Mouse (Mus musculus): ENCODE data around the gene Mrpl33. TPM values are rescaled to one million over a fixed set of nuclear protein-coding genes. Genes with fewer than 3 reads are reported as not detected.

The Mrpl33 gene
- total and polyA plus RNA-seq, 2 experiments: 11.5 to 65.1 TPM

GRCm38 (mm10) chr5:31666176-31666575, 69.4 kb downstream of the Mrpl33 start:
- no peak overlapping the region for H3K27ac ChIP-seq (replicated peaks; ENCODE audit: insufficient read depth, low read depth, low read length)
- no peaks in the 10 kb centered on the region for H3K27me3 ChIP-seq (ENCODE audit: control insufficient read depth, insufficient read depth, low read length)
- H3K4me1 ChIP-seq (ENCODE audit: control insufficient read depth, insufficient read depth, low read length): no peaks in the 10 kb centered on the region
- no peak overlapping the region for H3K4me3 ChIP-seq (ENCODE audit: insufficient read depth, low read depth, low read length)
- no peaks in the 10 kb centered on the region for H3K79me2 ChIP-seq (ENCODE audit: control insufficient read depth, insufficient read depth, low read length)
- TF ChIP-seq POLR2A (IDR thresholded peaks at IDR 0.05; ENCODE audit: extremely low read depth, insufficient read depth, low read length) (no peak), CTCF (IDR thresholded peaks at IDR 0.05; ENCODE audit: low read depth, low read length) (no peak)
- H3K36me3 ChIP-seq (ENCODE audit: control insufficient read depth, insufficient read depth, low read length): peaks cover 16% of the 10 kb centered on the region
- H3K9ac ChIP-seq (ENCODE audit: low read depth, low read length): no peak overlapping the region
- DNase-seq (ENCODE audit: extremely low read depth, low read depth, low spot score): no peak
- WGBS: 18% methylated on average over 1 of the region's 1 CpGs

GRCm38 (mm10) chr5:31668325-31668968, 71.7 kb downstream of the Mrpl33 start:
- H3K27ac ChIP-seq (replicated peaks; ENCODE audit: insufficient read depth, low read depth, low read length): no peak overlapping the region
- H3K4me1 ChIP-seq (ENCODE audit: control insufficient read depth, insufficient read depth, low read length): no peaks in the 10 kb centered on the region
- H3K4me3 ChIP-seq (ENCODE audit: insufficient read depth, low read depth, low read length): no peak overlapping the region
- H3K36me3 ChIP-seq (ENCODE audit: control insufficient read depth, insufficient read depth, low read length): peaks cover 20% of the 10 kb centered on the region
- DNase-seq (ENCODE audit: extremely low read depth, low read depth, low spot score): no peak
- H3K9ac ChIP-seq (ENCODE audit: low read depth, low read length): no peak overlapping the region
- TF ChIP-seq CTCF (IDR thresholded peaks at IDR 0.05; ENCODE audit: low read depth, low read length): no peak
- no peak for TF ChIP-seq POLR2A (IDR thresholded peaks at IDR 0.05; ENCODE audit: extremely low read depth, insufficient read depth, low read length)
- H3K79me2 ChIP-seq (ENCODE audit: control insufficient read depth, insufficient read depth, low read length): no peaks in the 10 kb centered on the region
- no peaks in the 10 kb centered on the region for H3K27me3 ChIP-seq (ENCODE audit: control insufficient read depth, insufficient read depth, low read length)
- 94% methylated on average over 13 of the region's 13 CpGs for WGBS

GRCm38 (mm10) chr5:31669984-31670383, 73.2 kb downstream of the Mrpl33 start:
- Histone ChIP-seq H3K4me3 (ENCODE audit: insufficient read depth, low read depth, low read length) (no peak overlapping the region), H3K79me2 (ENCODE audit: control insufficient read depth, insufficient read depth, low read length) (no peaks in the 10 kb centered on the region), H3K4me1 (ENCODE audit: control insufficient read depth, insufficient read depth, low read length) (no peaks in the 10 kb centered on the region), H3K27me3 (ENCODE audit: control insufficient read depth, insufficient read depth, low read length) (no peaks in the 10 kb centered on the region), H3K27ac (replicated peaks; ENCODE audit: insufficient read depth, low read depth, low read length) (no peak overlapping the region), H3K36me3 (ENCODE audit: control insufficient read depth, insufficient read depth, low read length) (peaks cover 16% of the 10 kb centered on the region), H3K9ac (ENCODE audit: low read depth, low read length) (no peak overlapping the region)
- DNase-seq (ENCODE audit: extremely low read depth, low read depth, low spot score): no peak
- no peak for TF ChIP-seq POLR2A (IDR thresholded peaks at IDR 0.05; ENCODE audit: extremely low read depth, insufficient read depth, low read length)
- TF ChIP-seq CTCF (IDR thresholded peaks at IDR 0.05; ENCODE audit: low read depth, low read length): no peak
- WGBS: 60% methylated on average over 5 of the region's 5 CpGs

- Histone ChIP-seq H3K79me2 (ENCODE audit: control insufficient read depth, insufficient read depth, low read length) (no peaks in the 10 kb centered on the region), H3K36me3 (ENCODE audit: control insufficient read depth, insufficient read depth, low read length) (peaks cover 13% of the 10 kb centered on the region), H3K4me1 (ENCODE audit: control insufficient read depth, insufficient read depth, low read length) (no peaks in the 10 kb centered on the region), H3K27me3 (ENCODE audit: control insufficient read depth, insufficient read depth, low read length) (no peaks in the 10 kb centered on the region), H3K27ac (replicated peaks; ENCODE audit: insufficient read depth, low read depth, low read length) (no peak overlapping the region), H3K4me3 (ENCODE audit: insufficient read depth, low read depth, low read length) (no peak overlapping the region), H3K9ac (ENCODE audit: low read depth, low read length) (no peak overlapping the region)
- 82% methylated on average over 2 of the region's 2 CpGs for WGBS
- TF ChIP-seq CTCF (IDR thresholded peaks at IDR 0.05; ENCODE audit: low read depth, low read length): no peak
- no peak for TF ChIP-seq POLR2A (IDR thresholded peaks at IDR 0.05; ENCODE audit: extremely low read depth, insufficient read depth, low read length)
- DNase-seq (ENCODE audit: extremely low read depth, low read depth, low spot score): no peak
Observed at GRCm38 (mm10) chr5:31671137-31671536, 74.4 kb downstream of the Mrpl33 start.

GRCm38 (mm10) chr5:31673431-31673830, 76.7 kb downstream of the Mrpl33 start:
- TF ChIP-seq POLR2A (IDR thresholded peaks at IDR 0.05; ENCODE audit: extremely low read depth, insufficient read depth, low read length) (no peak), CTCF (IDR thresholded peaks at IDR 0.05; ENCODE audit: low read depth, low read length) (no peak)
- 80% methylated on average over 2 of the region's 2 CpGs for WGBS
- Histone ChIP-seq H3K4me1 (ENCODE audit: control insufficient read depth, insufficient read depth, low read length) (no peaks in the 10 kb centered on the region; the same call in 1 of the 2 replicates), H3K36me3 (ENCODE audit: control insufficient read depth, insufficient read depth, low read length) (peaks cover 8% of the 10 kb centered on the region), H3K4me3 (ENCODE audit: insufficient read depth, low read depth, low read length) (no peak overlapping the region), H3K9ac (ENCODE audit: low read depth, low read length) (no peak overlapping the region), H3K27ac (replicated peaks; ENCODE audit: insufficient read depth, low read depth, low read length) (no peak overlapping the region), H3K79me2 (ENCODE audit: control insufficient read depth, insufficient read depth, low read length) (no peaks in the 10 kb centered on the region), H3K27me3 (ENCODE audit: control insufficient read depth, insufficient read depth, low read length) (no peaks in the 10 kb centered on the region)
- DNase-seq (ENCODE audit: extremely low read depth, low read depth, low spot score): no peak

GRCm38 (mm10) chr5:31678000-31678399, 81.3 kb downstream of the Mrpl33 start:
- WGBS: 70% methylated on average over 1 of the region's 1 CpGs
- no peak for TF ChIP-seq CTCF (IDR thresholded peaks at IDR 0.05; ENCODE audit: low read depth, low read length)
- TF ChIP-seq POLR2A (IDR thresholded peaks at IDR 0.05; ENCODE audit: extremely low read depth, insufficient read depth, low read length): no peak
- no peak overlapping the region for H3K27ac ChIP-seq (replicated peaks; ENCODE audit: insufficient read depth, low read depth, low read length)
- H3K79me2 ChIP-seq (ENCODE audit: control insufficient read depth, insufficient read depth, low read length): peaks cover 2% of the 10 kb centered on the region; the same call in 1 of the 2 replicates
- H3K36me3 ChIP-seq (ENCODE audit: control insufficient read depth, insufficient read depth, low read length): peaks cover under 1% of the 10 kb centered on the region; the same call in 1 of the 2 replicates
- H3K4me3 ChIP-seq (ENCODE audit: insufficient read depth, low read depth, low read length): no peak overlapping the region
- no peak overlapping the region for H3K9ac ChIP-seq (ENCODE audit: low read depth, low read length)
- no peaks in the 10 kb centered on the region; the same call in 1 of the 2 replicates for H3K4me1 ChIP-seq (ENCODE audit: control insufficient read depth, insufficient read depth, low read length)
- peak; percentile 63 for DNase-seq (ENCODE audit: extremely low read depth, low read depth, low spot score)
- H3K27me3 ChIP-seq (ENCODE audit: control insufficient read depth, insufficient read depth, low read length): no peaks in the 10 kb centered on the region

Measured in liver, adult 2 months (tissue).